Mouse (Mus musculus) lung, postnatal 0 days (tissue): ENCODE results near the gene Impg2. TPM values are rescaled to one million over a fixed set of nuclear protein-coding genes. Genes with fewer than 3 reads are reported as not detected.
A peak's percentile ranks its signal among the peaks of the same experiment; 100 is the strongest.

Experiments used
- ATAC-seq: fragments of 200-750 bp; cut with Nextera tagmentation; 2 replicates; pipeline ENCODE4 v1.8.0; 2017; ENCODE audit warnings: moderate library complexity
- DNase-seq: peaks from one replicate; pipeline ENCODE4 v3.0.0-alpha.2; 2016; ENCODE audit warnings: low spot score
- H3K27ac ChIP-seq: fragments of 300-500 bp; sonication (generic); 2 replicates; pipeline ENCODE4 v1.5.1; 2014; ENCODE audit warnings: antibody characterized with exemption, mild to moderate bottlenecking, low read length, mixed read lengths
- H3K27me3 ChIP-seq: fragments of 300-500 bp; sonication (generic); replicated peaks from 2 replicates; pipeline ENCODE4 v1.6.1; 2014; ENCODE audit warnings: low read length, mixed read lengths; ENCODE audit not compliant: insufficient read depth
- H3K36me3 ChIP-seq: fragments of 300-500 bp; sonication (generic); 2 replicates; pipeline ENCODE4 v1.6.1; 2014; ENCODE audit warnings: low read length, mixed read lengths; ENCODE audit not compliant: insufficient read depth
- H3K4me1 ChIP-seq: fragments of 300-500 bp; sonication (generic); 2 replicates; pipeline ENCODE4 v1.6.1; 2014; ENCODE audit warnings: antibody characterized with exemption, low read depth, low read length, mixed read lengths; ENCODE audit not compliant: insufficient read depth
- H3K4me2 ChIP-seq: fragments of 300-500 bp; sonication (generic); replicated peaks from 2 replicates; pipeline ENCODE4 v1.6.1; 2014; ENCODE audit warnings: low read depth, mild to moderate bottlenecking, low read length, moderate library complexity, mixed read lengths
- H3K4me3 ChIP-seq: fragments of 300-500 bp; sonication (generic); 2 replicates; pipeline ENCODE4 v1.5.1; 2014; ENCODE audit warnings: low read depth, low read length
- H3K9ac ChIP-seq: fragments of 300-500 bp; sonication (generic); replicated peaks from 2 replicates; pipeline ENCODE4 v1.6.1; 2014; ENCODE audit warnings: low read depth, mild to moderate bottlenecking
- H3K9me3 ChIP-seq: fragments of 300-500 bp; sonication (generic); 2 replicates; pipeline ENCODE4 v1.6.1; 2016; ENCODE audit warnings: low read length, mixed read lengths
- CTCF ChIP-seq: IDR thresholded peaks from 2 replicates; pipeline ENCODE4 v1.5.1; 2016; ENCODE audit warnings: antibody characterized with exemption, mild to moderate bottlenecking
- EP300 ChIP-seq: IDR thresholded peaks from 2 replicates; pipeline ENCODE4 v1.6.1; 2016; ENCODE audit warnings: antibody characterized with exemption, mild to moderate bottlenecking, control low read depth
- WGBS: fragments of 180-500 bp; shearing (Covaris S2); extraction: QIAGEN DNeasy Blood & Tissue Kit; methylation state at CpG from one replicate; pipeline ENCODE4 v1.1.7; 2014; 5-methylcytosine and 5-hydroxymethylcytosine counted together
- polyA plus RNA-seq: library from polyadenylated mRNA; unstranded; fragments of >200 nt; fragmentation: Nextera tagmentation; extraction: Ambion mirVana; gene quantifications from 2 replicates; pipeline ENCODE4 v1.2.1, GENCODE M21; 2015

Gene Impg2
- polyA plus RNA-seq, result 0.10 and 0.13 TPM in 2 replicates

GRCm38 (mm10) chr16:56204051-56204450 lies at the start of gene Impg2:
Gene Impg2 (plus strand): TSS chr16:56204313.
- 70% methylated on average over 6 of the region's 6 CpGs for WGBS
- Histone ChIP-seq H3K27me3 (no peaks in the 10 kb centered on the region), H3K36me3 (no peaks in the 10 kb centered on the region), H3K4me3 (no peak within 1 kb of the TSS), H3K4me1 (no peaks in the 10 kb centered on the region), H3K9me3 (no peaks in the 10 kb centered on the region), H3K9ac (no peak within 1 kb of the TSS), H3K27ac (no peak within 1 kb of the TSS), H3K4me2 (no peak within 1 kb of the TSS)
- ATAC-seq (no peak), DNase-seq (no peak)
- TF ChIP-seq CTCF (no peak), EP300 (no peak)

- Histone ChIP-seq H3K36me3 (0 out of 2 replicates have a peak, but pooled peaks cover 6% of the 10 kb centered on the region), H3K27ac (no peak overlapping the region), H3K9ac (no peak overlapping the region), H3K4me2 (no peak overlapping the region), H3K9me3 (no peaks in the 10 kb centered on the region), H3K4me1 (no peaks in the 10 kb centered on the region), H3K4me3 (no peak overlapping the region), H3K27me3 (no peaks in the 10 kb centered on the region)
- TF ChIP-seq CTCF, result no peak
- WGBS, result 86% methylated on average over 7 of the region's 7 CpGs
- no peak for DNase-seq
- ATAC-seq, result no peak
These were observed 40.6 kb upstream of the Impg2 start for GRCm38 (mm10) chr16:56163466-56163865.

- Histone ChIP-seq H3K27me3 (no peaks in the 10 kb centered on the region), H3K27ac (no peak overlapping the region), H3K4me3 (no peak overlapping the region), H3K9me3 (no peaks in the 10 kb centered on the region), H3K4me1 (no peaks in the 10 kb centered on the region), H3K36me3 (peaks cover 7% of the 10 kb centered on the region; the same call in 1 of the 2 replicates), H3K4me2 (no peak overlapping the region), H3K9ac (no peak overlapping the region)
- no peak for TF ChIP-seq EP300
- no peak for TF ChIP-seq CTCF
- ATAC-seq (no peak), DNase-seq (no peak)
These were observed 33.9 kb upstream of the Impg2 start for GRCm38 (mm10) chr16:56170247-56170646.

- H3K9ac ChIP-seq, result no peak overlapping the region
- ATAC-seq (no peak), DNase-seq (peak; percentile 34)
- WGBS, result 61% methylated on average over 8 of the region's 8 CpGs
- H3K27me3 ChIP-seq, result no peaks in the 10 kb centered on the region
- no peaks in the 10 kb centered on the region for H3K9me3 ChIP-seq
- no peak overlapping the region for H3K27ac ChIP-seq
- 0 out of 2 replicates have a peak, but pooled peaks cover 3% of the 10 kb centered on the region for H3K36me3 ChIP-seq
- no peak overlapping the region for H3K4me2 ChIP-seq
- no peak overlapping the region for H3K4me3 ChIP-seq
- TF ChIP-seq EP300 (no peak), CTCF (peak; percentile 56)
- no peaks in the 10 kb centered on the region for H3K4me1 ChIP-seq
These were observed 28.1 kb upstream of the Impg2 start for GRCm38 (mm10) chr16:56175867-56176581.

GRCm38 (mm10) chr16:56186863-56187262 lies 17.2 kb upstream of the Impg2 start:
- Histone ChIP-seq H3K27me3 (no peaks in the 10 kb centered on the region), H3K36me3 (peaks cover 15% of the 10 kb centered on the region; the same call in 1 of the 2 replicates), H3K4me3 (no peak overlapping the region), H3K4me2 (no peak overlapping the region), H3K9me3 (no peaks in the 10 kb centered on the region), H3K4me1 (no peaks in the 10 kb centered on the region), H3K27ac (no peak overlapping the region), H3K9ac (no peak overlapping the region)
- WGBS, result 74% methylated on average over 4 of the region's 4 CpGs
- ATAC-seq, result no peak
- no peak for TF ChIP-seq CTCF
- TF ChIP-seq EP300, result no peak
- no peak for DNase-seq

- WGBS, result 94% methylated on average over 9 of the region's 9 CpGs
- no peak overlapping the region for H3K27ac ChIP-seq
- no peaks in the 10 kb centered on the region for H3K27me3 ChIP-seq
- DNase-seq (no peak), ATAC-seq (no peak)
- H3K4me3 ChIP-seq, result no peak overlapping the region
- H3K36me3 ChIP-seq, result peaks cover 15% of the 10 kb centered on the region; the same call in 1 of the 2 replicates
- H3K9ac ChIP-seq, result no peak overlapping the region
- no peaks in the 10 kb centered on the region for H3K9me3 ChIP-seq
- no peaks in the 10 kb centered on the region for H3K4me1 ChIP-seq
- no peak overlapping the region for H3K4me2 ChIP-seq
- TF ChIP-seq EP300 (no peak), CTCF (no peak)
These were observed 15.9 kb upstream of the Impg2 start for GRCm38 (mm10) chr16:56188198-56188597.
